Mouse (Mus musculus): ENCODE measurements around the gene Nabp2. TPM values are rescaled to one million over a fixed set of nuclear protein-coding genes. Genes with fewer than 3 reads are reported as not detected.
A peak's percentile ranks its signal among the peaks of the same experiment; 100 is the strongest.

Nabp2 gene
- polyA plus RNA-seq, 1 experiment from 2014 or later = 130 TPM

DNA sequence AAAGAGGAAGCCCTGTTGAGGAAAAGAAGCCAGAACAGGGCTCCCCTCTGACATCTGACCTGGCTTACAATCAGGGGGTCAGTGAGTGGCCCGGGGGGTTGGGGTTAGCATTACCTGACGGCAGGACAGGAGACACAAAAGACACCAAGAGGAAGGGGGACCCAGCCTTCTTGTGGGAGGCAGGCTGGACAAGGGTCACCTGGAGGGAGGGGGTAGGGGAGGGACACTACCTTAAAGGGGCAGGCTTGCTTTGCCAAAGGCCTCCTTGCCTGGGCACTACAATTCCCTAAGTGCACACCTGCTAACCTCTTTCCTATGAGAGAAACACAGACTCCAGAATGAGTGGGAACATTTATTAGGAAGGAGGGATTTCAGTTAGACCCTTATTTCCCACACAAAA, 10.2 kb downstream of the Nabp2 start, which contains the start of gene Slc39a5:
Gene Slc39a5 (minus strand): TSS at position 174 of the 400 bp plus-strand sequence.
- H3K4me3 ChIP-seq (ENCODE audit: low read depth, low read length) = no peak within 1 kb of the TSS
- WGBS = 17% methylated on average over 2 of the region's 2 CpGs
- ATAC-seq (ENCODE audit: low FRiP score) = no peak
- H3K9me3 ChIP-seq (ENCODE audit: control insufficient read depth, low read length) = no peaks in the 10 kb centered on the region
- H3K4me2 ChIP-seq (replicated peaks; ENCODE audit: low read depth, low read length) = no peak within 1 kb of the TSS
- H3K36me3 ChIP-seq (ENCODE audit: control insufficient read depth, insufficient read depth, low read length) = 0 out of 2 replicates have a peak, but pooled peaks cover 3% of the 10 kb centered on the region
- H3K4me1 ChIP-seq (replicated peaks; ENCODE audit: control insufficient read depth, insufficient read depth, low read length) = no peaks in the 10 kb centered on the region
- H3K9ac ChIP-seq (ENCODE audit: low read depth, low read length) = no peak within 1 kb of the TSS
- H3K27ac ChIP-seq (ENCODE audit: low read depth, low read length) = no peak within 1 kb of the TSS; the same call in 1 of the 2 replicates
- H3K27me3 ChIP-seq (ENCODE audit: control insufficient read depth, insufficient read depth, low read length) = no peaks in the 10 kb centered on the region
- no peak for DNase-seq (ENCODE audit: low spot score)

DNA sequence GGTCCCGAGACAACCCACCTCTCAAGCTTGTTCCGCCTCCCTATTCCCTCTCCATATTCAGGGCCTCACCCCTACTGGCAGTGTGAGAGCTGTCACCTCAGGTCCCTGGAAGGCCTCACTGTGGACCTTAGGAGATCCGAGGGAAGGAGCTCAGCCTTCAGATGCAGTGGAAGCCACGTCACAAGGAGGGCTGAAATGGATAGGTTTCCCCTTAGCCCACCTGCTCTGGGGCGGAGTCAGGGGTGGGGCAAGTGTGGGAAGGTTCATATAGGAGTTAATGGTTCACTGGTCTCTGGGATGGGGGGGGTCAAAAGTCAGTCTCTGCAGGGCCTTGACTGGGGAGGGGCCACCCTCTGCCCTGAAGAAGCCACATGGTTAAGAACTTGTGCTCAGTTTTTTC, 11.0 kb downstream of the Nabp2 start:
- no peaks in the 10 kb centered on the region for H3K9me3 ChIP-seq (ENCODE audit: control insufficient read depth, low read length)
- no peak overlapping the region; the same call in 1 of the 2 replicates for H3K27ac ChIP-seq (ENCODE audit: low read depth, low read length)
- H3K9ac ChIP-seq (ENCODE audit: low read depth, low read length) = no peak overlapping the region
- WGBS = 40% methylated on average over 5 of the region's 5 CpGs
- ATAC-seq (ENCODE audit: low FRiP score) (no peak), DNase-seq (ENCODE audit: low spot score) (no peak)
- H3K4me1 ChIP-seq (replicated peaks; ENCODE audit: control insufficient read depth, insufficient read depth, low read length) = no peaks in the 10 kb centered on the region; the same call in 1 of the 2 replicates
- no peaks in the 10 kb centered on the region for H3K36me3 ChIP-seq (ENCODE audit: control insufficient read depth, insufficient read depth, low read length)
- H3K4me3 ChIP-seq (ENCODE audit: low read depth, low read length) = no peak overlapping the region
- H3K27me3 ChIP-seq (ENCODE audit: control insufficient read depth, insufficient read depth, low read length) = no peaks in the 10 kb centered on the region
- H3K4me2 ChIP-seq (replicated peaks; ENCODE audit: low read depth, low read length) = no peak overlapping the region

DNA sequence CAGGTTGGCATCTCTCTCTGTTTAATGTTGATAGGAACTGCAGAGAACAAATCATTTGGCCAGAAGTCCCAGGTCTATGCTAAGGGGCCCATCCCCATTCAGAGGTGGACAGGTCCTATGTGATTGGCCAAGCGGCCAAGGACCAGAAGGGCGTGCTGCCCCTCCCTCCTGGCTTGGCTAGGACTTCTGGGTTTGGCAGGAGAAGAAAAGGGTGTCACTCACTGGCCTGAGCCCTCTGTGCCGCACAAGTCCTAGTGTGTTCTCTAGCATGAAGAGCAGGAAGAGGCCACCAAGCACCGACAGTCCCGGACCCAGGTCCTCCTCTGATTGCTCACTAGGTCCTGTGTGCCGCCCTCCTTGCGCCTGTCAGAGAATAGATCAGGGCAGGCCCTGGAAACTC, 13.8 kb downstream of the Nabp2 start:
- DNase-seq (ENCODE audit: low spot score) (no peak), ATAC-seq (ENCODE audit: low FRiP score) (peak; percentile 29)
- no peaks in the 10 kb centered on the region for H3K9me3 ChIP-seq (ENCODE audit: control insufficient read depth, low read length)
- 0 out of 2 replicates have a peak, but pooled peaks cover 2% of the 10 kb centered on the region for H3K36me3 ChIP-seq (ENCODE audit: control insufficient read depth, insufficient read depth, low read length)
- H3K27ac ChIP-seq (ENCODE audit: low read depth, low read length) = no peak overlapping the region
- no peak overlapping the region for H3K9ac ChIP-seq (ENCODE audit: low read depth, low read length)
- H3K4me1 ChIP-seq (replicated peaks; ENCODE audit: control insufficient read depth, insufficient read depth, low read length) = no peaks in the 10 kb centered on the region; the same call in 1 of the 2 replicates
- 69% methylated on average over 7 of the region's 7 CpGs for WGBS
- no peak overlapping the region for H3K4me3 ChIP-seq (ENCODE audit: low read depth, low read length)
- no peak overlapping the region for H3K4me2 ChIP-seq (replicated peaks; ENCODE audit: low read depth, low read length)
- H3K27me3 ChIP-seq (ENCODE audit: control insufficient read depth, insufficient read depth, low read length) = no peaks in the 10 kb centered on the region

DNA sequence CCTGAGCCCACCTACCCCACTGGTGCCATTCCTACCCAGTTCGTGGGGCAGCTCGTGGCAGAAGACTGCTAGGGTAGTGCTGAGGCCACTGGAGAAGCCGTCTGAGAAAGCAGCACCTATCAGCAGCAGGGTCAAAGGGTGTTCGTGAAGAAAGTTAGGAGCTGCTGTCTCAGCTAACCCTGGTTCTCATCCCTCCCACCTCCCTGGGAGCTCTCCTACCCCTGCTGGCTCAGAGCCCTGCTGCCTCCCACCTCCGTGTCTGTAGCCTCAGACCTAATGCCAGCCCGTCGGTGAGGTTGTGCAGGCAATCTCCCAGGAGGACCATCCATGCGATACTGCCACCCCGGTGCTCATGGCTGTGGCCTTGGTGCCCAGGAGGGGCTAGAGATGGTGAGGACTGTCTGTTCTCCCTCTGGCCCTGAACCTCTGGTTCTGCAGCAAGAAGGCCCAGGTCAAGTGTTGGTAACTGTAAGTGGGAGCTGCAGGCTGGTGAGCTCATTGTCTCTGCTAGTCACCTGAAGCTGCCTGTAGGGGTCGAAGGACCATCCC, 14.5 kb downstream of the Nabp2 start:
- Histone ChIP-seq H3K4me3 (ENCODE audit: low read depth, low read length) (no peak overlapping the region), H3K27ac (ENCODE audit: low read depth, low read length) (no peak overlapping the region), H3K4me2 (replicated peaks; ENCODE audit: low read depth, low read length) (no peak overlapping the region), H3K27me3 (ENCODE audit: control insufficient read depth, insufficient read depth, low read length) (no peaks in the 10 kb centered on the region), H3K9me3 (ENCODE audit: control insufficient read depth, low read length) (no peaks in the 10 kb centered on the region), H3K36me3 (ENCODE audit: control insufficient read depth, insufficient read depth, low read length) (0 out of 2 replicates have a peak, but pooled peaks cover 2% of the 10 kb centered on the region), H3K9ac (ENCODE audit: low read depth, low read length) (no peak overlapping the region), H3K4me1 (replicated peaks; ENCODE audit: control insufficient read depth, insufficient read depth, low read length) (no peaks in the 10 kb centered on the region; the same call in 1 of the 2 replicates)
- ATAC-seq (ENCODE audit: low FRiP score) = no peak
- 74% methylated on average over 10 of the region's 10 CpGs for WGBS
- DNase-seq (ENCODE audit: low spot score) = no peak

DNA sequence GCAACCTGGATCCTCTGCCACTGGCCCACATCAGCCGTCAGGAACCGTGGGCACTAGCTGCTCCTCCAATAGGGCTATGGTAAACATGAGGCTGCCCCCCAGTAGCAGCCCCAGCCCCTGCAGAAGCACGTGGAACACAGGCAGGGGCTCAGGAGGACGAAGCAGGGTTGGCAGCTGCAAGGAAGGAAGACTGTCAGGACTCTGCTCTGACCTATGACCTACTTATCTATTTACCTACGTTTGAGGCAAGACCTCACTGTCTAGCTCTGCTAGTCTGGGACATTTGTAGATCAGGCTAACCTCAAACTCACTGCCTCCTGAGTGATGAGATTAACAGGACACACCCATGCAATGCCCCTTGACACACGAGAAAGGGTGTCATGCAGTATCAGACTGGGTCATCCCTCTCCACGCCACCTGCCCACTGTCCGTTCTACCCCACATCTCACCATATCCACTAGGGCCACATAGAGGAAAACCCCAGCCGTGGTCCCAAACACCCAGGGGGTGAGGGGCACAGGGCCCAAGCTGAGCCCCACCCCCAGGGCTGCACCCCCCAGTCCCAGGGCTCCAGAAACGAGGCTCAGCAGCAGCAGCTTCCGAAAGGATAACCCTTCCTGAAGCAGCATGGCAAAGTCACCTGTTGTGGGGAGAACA, 15.1 kb downstream of the Nabp2 start:
- Histone ChIP-seq H3K27ac (ENCODE audit: low read depth, low read length) (no peak overlapping the region), H3K9ac (ENCODE audit: low read depth, low read length) (no peak overlapping the region), H3K27me3 (ENCODE audit: control insufficient read depth, insufficient read depth, low read length) (no peaks in the 10 kb centered on the region), H3K4me2 (replicated peaks; ENCODE audit: low read depth, low read length) (no peak overlapping the region), H3K36me3 (ENCODE audit: control insufficient read depth, insufficient read depth, low read length) (0 out of 2 replicates have a peak, but pooled peaks cover 4% of the 10 kb centered on the region), H3K4me1 (replicated peaks; ENCODE audit: control insufficient read depth, insufficient read depth, low read length) (no peaks in the 10 kb centered on the region; the same call in 1 of the 2 replicates), H3K9me3 (ENCODE audit: control insufficient read depth, low read length) (no peaks in the 10 kb centered on the region), H3K4me3 (ENCODE audit: low read depth, low read length) (no peak overlapping the region)
- no peak for DNase-seq (ENCODE audit: low spot score)
- 73% methylated on average over 11 of the region's 11 CpGs for WGBS
- no peak for ATAC-seq (ENCODE audit: low FRiP score)

DNA sequence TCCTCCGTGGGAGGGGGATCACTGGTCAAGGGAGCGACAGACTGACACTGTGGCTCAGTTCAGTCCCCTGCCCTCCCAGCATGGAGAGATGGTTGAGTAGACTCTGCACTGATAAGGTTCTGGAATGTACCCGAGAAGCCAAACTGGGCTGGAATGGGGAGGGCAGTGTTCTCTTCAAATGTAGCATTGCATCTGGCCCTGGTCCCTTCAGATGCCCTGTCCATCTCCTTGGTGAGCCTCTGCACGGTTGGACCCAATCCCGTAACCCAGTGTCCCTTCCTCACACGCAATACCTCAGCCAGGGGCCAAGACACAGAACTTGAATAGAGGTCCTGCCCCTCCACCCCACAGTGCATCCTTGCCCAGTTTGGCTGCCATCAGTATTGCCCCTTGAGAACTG, 19.4 kb downstream of the Nabp2 start:
- Histone ChIP-seq H3K4me1 (replicated peaks; ENCODE audit: control insufficient read depth, insufficient read depth, low read length) (no peaks in the 10 kb centered on the region; the same call in 1 of the 2 replicates), H3K9me3 (ENCODE audit: control insufficient read depth, low read length) (no peaks in the 10 kb centered on the region), H3K4me3 (ENCODE audit: low read depth, low read length) (no peak overlapping the region), H3K4me2 (replicated peaks; ENCODE audit: low read depth, low read length) (no peak overlapping the region), H3K27me3 (ENCODE audit: control insufficient read depth, insufficient read depth, low read length) (no peaks in the 10 kb centered on the region), H3K27ac (ENCODE audit: low read depth, low read length) (no peak overlapping the region), H3K9ac (ENCODE audit: low read depth, low read length) (no peak overlapping the region), H3K36me3 (ENCODE audit: control insufficient read depth, insufficient read depth, low read length) (peaks cover 30% of the 10 kb centered on the region)
- 82% methylated on average over 6 of the region's 6 CpGs for WGBS
- no peak for ATAC-seq (ENCODE audit: low FRiP score)
- DNase-seq (ENCODE audit: low spot score) = no peak

DNA sequence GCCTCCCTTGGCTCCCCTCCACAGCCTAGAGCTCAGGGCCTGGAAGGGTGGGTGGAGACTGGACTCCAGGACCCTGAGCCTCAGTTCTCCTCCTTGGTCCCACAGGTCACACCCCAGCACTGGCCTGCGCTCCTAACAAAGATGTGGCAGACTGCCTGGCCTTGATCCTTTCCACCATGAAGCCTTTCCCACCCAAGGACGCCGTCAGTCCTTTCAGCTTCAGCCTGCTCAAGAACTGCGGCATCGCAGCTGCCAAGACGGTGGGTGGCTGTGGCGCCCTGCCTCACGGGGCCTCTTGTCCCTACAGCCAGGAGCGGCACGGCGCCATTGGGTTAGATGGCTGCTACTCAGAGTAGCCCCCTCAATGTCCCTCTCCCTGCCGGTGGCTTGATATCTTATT, 20.9 kb downstream of the Nabp2 start:
- Histone ChIP-seq H3K36me3 (ENCODE audit: control insufficient read depth, insufficient read depth, low read length) (peaks cover 30% of the 10 kb centered on the region), H3K4me2 (replicated peaks; ENCODE audit: low read depth, low read length) (no peak overlapping the region), H3K4me3 (ENCODE audit: low read depth, low read length) (no peak overlapping the region), H3K4me1 (replicated peaks; ENCODE audit: control insufficient read depth, insufficient read depth, low read length) (no peaks in the 10 kb centered on the region; the same call in 1 of the 2 replicates), H3K27me3 (ENCODE audit: control insufficient read depth, insufficient read depth, low read length) (no peaks in the 10 kb centered on the region), H3K9ac (ENCODE audit: low read depth, low read length) (no peak overlapping the region), H3K27ac (ENCODE audit: low read depth, low read length) (no peak overlapping the region), H3K9me3 (ENCODE audit: control insufficient read depth, low read length) (no peaks in the 10 kb centered on the region)
- DNase-seq (ENCODE audit: low spot score) (no peak), ATAC-seq (ENCODE audit: low FRiP score) (no peak)
- 93% methylated on average over 12 of the region's 12 CpGs for WGBS

DNA sequence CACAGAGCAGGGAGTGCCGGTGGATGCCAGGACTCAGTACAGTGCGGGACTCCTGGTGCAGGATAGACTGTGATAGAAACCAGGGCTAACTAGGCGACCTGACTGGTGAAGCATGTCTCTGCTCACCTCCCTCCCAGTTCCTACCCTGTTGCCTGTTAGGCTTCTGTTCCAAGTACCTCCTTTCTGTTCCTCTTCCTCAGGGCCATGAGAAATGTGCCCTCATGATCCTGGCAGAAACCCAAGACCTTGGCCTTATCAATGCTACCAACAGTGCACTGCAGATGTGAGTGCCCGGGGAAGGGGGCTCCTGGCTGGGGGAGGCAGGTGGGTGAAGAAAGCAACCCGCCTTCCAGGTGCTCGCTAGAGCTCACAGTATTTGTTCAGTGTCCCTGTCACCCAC, 21.7 kb downstream of the Nabp2 start:
- H3K4me3 ChIP-seq (ENCODE audit: low read depth, low read length) = no peak overlapping the region
- peaks cover 30% of the 10 kb centered on the region for H3K36me3 ChIP-seq (ENCODE audit: control insufficient read depth, insufficient read depth, low read length)
- H3K4me1 ChIP-seq (replicated peaks; ENCODE audit: control insufficient read depth, insufficient read depth, low read length) = no peaks in the 10 kb centered on the region
- ATAC-seq (ENCODE audit: low FRiP score) = no peak
- no peak overlapping the region for H3K27ac ChIP-seq (ENCODE audit: low read depth, low read length)
- H3K27me3 ChIP-seq (ENCODE audit: control insufficient read depth, insufficient read depth, low read length) = no peaks in the 10 kb centered on the region
- no peak overlapping the region for H3K9ac ChIP-seq (ENCODE audit: low read depth, low read length)
- no peaks in the 10 kb centered on the region for H3K9me3 ChIP-seq (ENCODE audit: control insufficient read depth, low read length)
- 83% methylated on average over 6 of the region's 6 CpGs for WGBS
- DNase-seq (ENCODE audit: low spot score) = no peak
- no peak overlapping the region for H3K4me2 ChIP-seq (replicated peaks; ENCODE audit: low read depth, low read length)

DNA sequence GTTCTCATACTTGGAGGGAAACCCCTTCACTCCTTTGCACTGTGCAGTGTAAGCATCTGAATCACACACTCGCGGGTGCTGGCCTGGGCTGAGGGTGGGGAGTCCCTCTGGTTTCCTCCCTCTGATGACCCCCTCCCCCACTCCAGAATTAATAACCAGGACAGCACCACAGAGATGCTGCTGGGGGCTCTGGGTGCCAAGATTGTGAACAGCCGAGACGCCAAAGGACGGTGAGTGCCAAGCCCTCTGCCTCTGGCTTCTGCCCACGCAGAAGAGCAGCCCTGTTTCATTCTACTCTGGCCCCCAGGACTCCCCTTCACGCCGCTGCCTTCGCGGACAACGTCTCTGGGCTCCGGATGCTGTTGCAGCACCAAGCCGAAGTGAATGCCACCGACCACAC, 22.4 kb downstream of the Nabp2 start:
- H3K36me3 ChIP-seq (ENCODE audit: control insufficient read depth, insufficient read depth, low read length) = peaks cover 29% of the 10 kb centered on the region
- ATAC-seq (ENCODE audit: low FRiP score) = no peak

More for the DNA sequence above, 22.4 kb downstream of the Nabp2 start:
- Histone ChIP-seq H3K4me2 (replicated peaks; ENCODE audit: low read depth, low read length) (no peak overlapping the region), H3K9ac (ENCODE audit: low read depth, low read length) (no peak overlapping the region), H3K4me1 (replicated peaks; ENCODE audit: control insufficient read depth, insufficient read depth, low read length) (no peaks in the 10 kb centered on the region), H3K4me3 (ENCODE audit: low read depth, low read length) (no peak overlapping the region), H3K9me3 (ENCODE audit: control insufficient read depth, low read length) (no peaks in the 10 kb centered on the region), H3K27me3 (ENCODE audit: control insufficient read depth, insufficient read depth, low read length) (no peaks in the 10 kb centered on the region), H3K27ac (ENCODE audit: low read depth, low read length) (no peak overlapping the region)
- WGBS = 91% methylated on average over 14 of the region's 14 CpGs
- no peak for DNase-seq (ENCODE audit: low spot score)

Measured in hindbrain, embryonic 11.5 days (tissue).